In the genomic region with DNA sequence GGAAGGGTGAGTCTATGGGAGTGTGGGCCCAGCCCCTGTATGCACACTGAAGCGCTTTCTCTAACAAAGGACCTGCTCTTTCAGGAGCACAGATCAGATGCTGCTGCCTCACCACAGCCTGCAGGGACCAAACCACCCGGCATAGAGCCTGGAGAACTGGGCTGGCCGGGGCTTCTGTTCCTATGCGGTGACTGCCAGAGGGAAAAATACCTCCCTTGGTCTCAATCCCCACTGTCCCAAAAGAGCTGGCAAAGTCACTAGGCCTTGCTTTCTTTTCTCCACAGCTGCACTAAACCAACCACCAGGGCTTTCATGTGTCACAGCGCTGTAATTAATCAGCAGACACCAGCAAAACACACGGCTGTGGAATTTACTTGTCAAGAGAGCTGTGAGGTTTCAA, we compare ENCODE assay signal across 8 mouse cellular contexts.
DNase-seq lines count a peak whose midpoint lies in the region; ATAC-seq and TF ChIP-seq lines count a peak whose summit lies in the region.

No protein-coding gene starts in this region.

- H3K27me3 ChIP-seq in kidney, embryonic 16.5 days (ENCODE audit: insufficient read depth, low read length): no peaks in the 10 kb centered on the region
- no peaks in the 10 kb centered on the region for H3K27me3 ChIP-seq in heart, postnatal 0 days (ENCODE audit: control insufficient read depth, insufficient read depth, low read length)
- H3K27me3 ChIP-seq in midbrain, postnatal 0 days (ENCODE audit: insufficient read depth, low read length): no peaks in the 10 kb centered on the region

- ATAC-seq in kidney, embryonic 16.5 days (ENCODE audit: low FRiP score, low TSS enrichment): no peak
- peak; percentile 77 for ATAC-seq in heart, postnatal 0 days (ENCODE audit: insufficient read depth, low read depth)
- no peak for ATAC-seq in midbrain, postnatal 0 days (ENCODE audit: low FRiP score)

- no peak for DNase-seq in kidney, adult 8-10 months
- peak; percentile 45 for DNase-seq in embryo, embryonic 11 days
- DNase-seq in heart, postnatal 0 days (ENCODE audit: low spot score): peak; percentile 77
- peak; percentile 51 for DNase-seq in midbrain, postnatal 0 days (ENCODE audit: low spot score)
- DNase-seq in cerebellum, postnatal 14 days: no peak
- no peak for DNase-seq in c-Kit-positive CD71-positive TER-119-positive erythroid progenitor cells, embryonic 14.5 days (ENCODE audit: low spot score)
- DNase-seq in right cerebral cortex, postnatal 25 days: no peak

- no peak overlapping the region for H3K4me2 ChIP-seq in kidney, embryonic 16.5 days (replicated peaks; ENCODE audit: low read depth, low read length)
- H3K4me2 ChIP-seq in heart, postnatal 0 days (ENCODE audit: low read depth, low read length): no peak overlapping the region
- no peak overlapping the region for H3K4me2 ChIP-seq in midbrain, postnatal 0 days (ENCODE audit: low read depth, low read length, poor library complexity, severe bottlenecking)

- peaks cover 56% of the 10 kb centered on the region for H3K4me1 ChIP-seq in kidney, embryonic 16.5 days (ENCODE audit: insufficient read depth, low read length)
- peaks cover 36% of the 10 kb centered on the region for H3K4me1 ChIP-seq in heart, postnatal 0 days (ENCODE audit: control insufficient read depth, insufficient read depth)
- no peaks in the 10 kb centered on the region for H3K4me1 ChIP-seq in midbrain, postnatal 0 days (ENCODE audit: insufficient read depth, low read length)

- 37% methylated on average over 6 of the region's 6 CpGs for WGBS in kidney, embryonic 16.5 days
- 36% methylated on average over 6 of the region's 6 CpGs for WGBS in heart, postnatal 0 days
- 42% methylated on average over 6 of the region's 6 CpGs for WGBS in midbrain, postnatal 0 days

- no peaks in the 10 kb centered on the region for H3K9me3 ChIP-seq in kidney, embryonic 16.5 days (ENCODE audit: low read length)
- no peaks in the 10 kb centered on the region for H3K9me3 ChIP-seq in heart, postnatal 0 days (replicated peaks; ENCODE audit: control insufficient read depth, low read length)
- no peaks in the 10 kb centered on the region for H3K9me3 ChIP-seq in midbrain, postnatal 0 days (ENCODE audit: low read length)

- no peak overlapping the region for H3K4me3 ChIP-seq in kidney, embryonic 16.5 days (ENCODE audit: low read length)
- no peak overlapping the region for H3K4me3 ChIP-seq in heart, postnatal 0 days (ENCODE audit: low read depth, low read length)
- H3K4me3 ChIP-seq in midbrain, postnatal 0 days (ENCODE audit: low read depth, low read length): no peak overlapping the region

- H3K27ac ChIP-seq in kidney, embryonic 16.5 days (ENCODE audit: low read length): peak overlapping the region; percentile 87
- peak overlapping the region; percentile 93 for H3K27ac ChIP-seq in heart, postnatal 0 days (ENCODE audit: low read depth)
- H3K27ac ChIP-seq in midbrain, postnatal 0 days (ENCODE audit: low read depth, low read length): peak overlapping the region; percentile 67

- 0 out of 2 replicates have a peak, but pooled peaks have one; percentile 20 for TF ChIP-seq EP300 in heart, postnatal 0 days (IDR thresholded peaks at IDR 0.05; ENCODE audit: low read depth)

- H3K9ac ChIP-seq in kidney, embryonic 16.5 days (replicated peaks; ENCODE audit: low read length): no peak overlapping the region
- H3K9ac ChIP-seq in heart, postnatal 0 days (replicated peaks; ENCODE audit: low read depth, low read length): no peak overlapping the region; the same call in 1 of the 2 replicates
- H3K9ac ChIP-seq in midbrain, postnatal 0 days (replicated peaks; ENCODE audit: low read length, poor library complexity, severe bottlenecking): no peak overlapping the region

- no peaks in the 10 kb centered on the region for H3K36me3 ChIP-seq in kidney, embryonic 16.5 days (ENCODE audit: insufficient read depth, low read length)
- H3K36me3 ChIP-seq in heart, postnatal 0 days (replicated peaks; ENCODE audit: control insufficient read depth, insufficient read depth, low read length): no peaks in the 10 kb centered on the region
- H3K36me3 ChIP-seq in midbrain, postnatal 0 days (ENCODE audit: insufficient read depth, low read length): no peaks in the 10 kb centered on the region

- TF ChIP-seq CTCF in heart, postnatal 0 days (IDR thresholded peaks at IDR 0.05; ENCODE audit: low read depth): no peak
- peak; percentile 16; the same call in 1 of the 2 replicates for TF ChIP-seq CTCF in midbrain, postnatal 0 days (IDR thresholded peaks at IDR 0.05)

Comparison
In these comparisons a context has a peak if more than half of its experiments do, and no peak if none do; other contexts are left out.
1. DNase-seq: peak in embryo, embryonic 11 days (single experiment), heart, postnatal 0 days (single experiment) and midbrain, postnatal 0 days (single experiment); none in kidney, adult 8-10 months (0 of 2), cerebellum, postnatal 14 days (0 of 2), c-Kit-positive CD71-positive TER-119-positive erythroid progenitor cells, embryonic 14.5 days (single experiment) and right cerebral cortex, postnatal 25 days (single experiment).
2. Peak in every context shown above with its lines, with median percentiles within 50 percentile points of each other: H3K27ac ChIP-seq.